Mouse (Mus musculus) G1E (cell line): ENCODE results near the gene Cubn.

Source experiments
- CTCF ChIP-seq: IDR thresholded peaks from 2 replicates; pipeline ENCODE4 v1.5.1; 2012; ENCODE audit warnings: low read depth, low read length, inconsistent platforms, mixed read lengths
- GATA1 ChIP-seq: IDR thresholded peaks from 2 replicates; pipeline ENCODE4 v1.6.1; 2012; ENCODE audit warnings: borderline replicate concordance, low read length, inconsistent platforms, mixed read lengths
- GATA2 ChIP-seq: IDR thresholded peaks from 2 replicates; pipeline ENCODE4 v1.6.1; 2012; ENCODE audit warnings: low read depth, low read length, inconsistent platforms, borderline replicate concordance
- POLR2AphosphoS5 ChIP-seq: IDR thresholded peaks from 2 replicates; pipeline ENCODE4 v1.6.1; 2012; ENCODE audit warnings: low read depth, low read length, inconsistent platforms; ENCODE audit not compliant: insufficient replicate concordance
- TAL1 ChIP-seq: conservative IDR thresholded peaks from 2 replicates; pipeline ENCODE4 v1.6.1; 2012; ENCODE audit warnings: low read depth, low read length, inconsistent platforms, mixed read lengths

DNA sequence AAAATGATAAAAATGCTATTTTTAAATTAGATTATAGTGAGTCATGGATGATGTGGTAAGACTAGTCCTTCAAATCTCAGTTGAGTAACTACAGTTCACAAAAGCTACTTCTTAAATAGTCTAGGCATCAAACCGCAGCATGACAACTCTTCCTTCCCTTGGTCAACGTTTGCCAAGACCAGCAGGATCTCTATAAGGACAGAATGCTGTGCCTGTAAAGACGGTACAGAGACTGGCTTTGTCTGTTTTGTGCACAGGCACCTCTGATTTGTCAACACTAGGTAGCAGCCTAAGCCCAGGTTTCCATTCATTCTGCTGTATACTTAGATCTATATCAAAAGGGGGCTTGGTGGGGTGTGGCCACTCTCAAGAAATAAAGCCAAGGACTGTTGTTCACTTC, 192.6 kb downstream of the Cubn start:
- TF ChIP-seq CTCF (no peak), GATA1 (no peak), TAL1 (no peak), POLR2AphosphoS5 (no peak), GATA2 (no peak)
